Mouse (Mus musculus) kidney, adult 2 months (tissue): ENCODE measurements around the gene Palm.
A peak's percentile ranks its signal among the peaks of the same experiment; 100 is the strongest.

ENCODE experiments used
- CTCF ChIP-seq: fragments of 200-500 bp; conservative IDR thresholded peaks from 2 replicates; pipeline ENCODE4 v1.5.1; 2011; ENCODE audit warnings: low read depth, mild to moderate bottlenecking, control low read depth, low read length, moderate library complexity, mixed read lengths; ENCODE audit not compliant: insufficient read depth, insufficient read length
- POLR2A ChIP-seq: fragments of 200-500 bp; IDR thresholded peaks from one replicate; pipeline ENCODE4 v1.6.1; 2011; ENCODE audit warnings: low read depth, low read length, control low read depth

DNA sequence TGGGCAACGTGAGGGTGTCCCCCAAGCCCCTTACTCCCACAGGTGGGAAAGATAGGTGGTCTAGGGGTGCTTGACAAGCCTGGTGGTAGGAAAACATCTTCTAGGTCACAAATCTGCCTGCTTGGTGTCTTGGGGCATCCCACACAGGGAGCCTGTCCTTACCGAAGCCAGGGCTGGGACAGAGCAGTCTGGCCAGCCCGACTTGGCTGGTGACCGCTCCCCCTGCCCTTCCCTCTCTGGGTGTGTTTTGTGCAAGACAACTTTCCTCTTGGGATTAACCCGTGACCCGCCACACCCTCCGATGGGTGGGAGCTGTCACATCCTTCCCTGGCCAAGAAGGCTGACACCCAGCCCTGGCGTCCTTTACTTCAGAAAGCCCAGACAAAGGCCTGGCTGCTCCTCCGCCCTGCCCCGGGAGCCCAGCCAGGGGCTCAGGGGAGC lies 1.1 kb downstream of the Palm start:
- TF ChIP-seq CTCF (no peak), POLR2A (peak; percentile 74)
